Mouse (Mus musculus): Measurements from ENCODE around the gene Atxn7l1.

- TF ChIP-seq ZNF384 (IDR thresholded peaks at IDR 0.05; ENCODE audit: low read depth, low read length) = no peak
- no peak for TF ChIP-seq MAFK (IDR thresholded peaks at IDR 0.05; ENCODE audit: insufficient read depth, low read depth, low read length)
Measured at GRCm38 (mm10) chr12:33340698-33341097, 193.2 kb downstream of the Atxn7l1 start.
